Mouse (Mus musculus) heart, embryonic 16.5 days (tissue): Measurements from ENCODE around the gene Fhdc1. TPM values are rescaled to one million over a fixed set of nuclear protein-coding genes. Genes with fewer than 3 reads are reported as not detected.
A peak's percentile ranks its signal among the peaks of the same experiment; 100 is the strongest.

ENCODE experiments used
- ATAC-seq: fragments of 200-750 bp; cut with Nextera tagmentation; replicated peaks from 2 replicates; pipeline ENCODE4 v1.8.0; 2017; ENCODE audit warnings: moderate number of reproducible peaks; ENCODE audit not compliant: insufficient read depth, low FRiP score; ENCODE audit errors: extremely low read depth
- H3K27ac ChIP-seq: fragments of 300-500 bp; sonication (generic); 2 replicates; pipeline ENCODE4 v1.5.1; 2014; ENCODE audit warnings: mild to moderate bottlenecking, low read length, control low read depth, moderate library complexity
- H3K27me3 ChIP-seq: fragments of 300-500 bp; sonication (generic); 2 replicates; pipeline ENCODE4 v1.6.1; 2014; ENCODE audit warnings: low read length, mixed read lengths; ENCODE audit not compliant: control insufficient read depth, insufficient read depth
- H3K36me3 ChIP-seq: fragments of 300-500 bp; sonication (generic); 2 replicates; pipeline ENCODE4 v1.6.1; 2014; ENCODE audit not compliant: control insufficient read depth, insufficient read depth
- H3K4me1 ChIP-seq: fragments of 300-500 bp; sonication (generic); 2 replicates; pipeline ENCODE4 v1.6.1; 2014; ENCODE audit warnings: low read length, mixed read lengths; ENCODE audit not compliant: control insufficient read depth, insufficient read depth
- H3K4me2 ChIP-seq: fragments of 300-500 bp; sonication (generic); 2 replicates; pipeline ENCODE4 v1.6.1; 2014; ENCODE audit warnings: low read depth, mild to moderate bottlenecking, control low read depth, low read length
- H3K4me3 ChIP-seq: fragments of 300-500 bp; sonication (generic); 2 replicates; pipeline ENCODE4 v1.5.1; 2014; ENCODE audit warnings: mild to moderate bottlenecking, control low read depth, low read length
- H3K9ac ChIP-seq: fragments of 300-500 bp; sonication (generic); 2 replicates; pipeline ENCODE4 v1.6.1; 2014; ENCODE audit warnings: low read length, control low read depth
- H3K9me3 ChIP-seq: fragments of 300-500 bp; sonication (generic); replicated peaks from 2 replicates; pipeline ENCODE4 v1.6.1; 2016; ENCODE audit warnings: low read length; ENCODE audit not compliant: control insufficient read depth
- WGBS: fragments of 180-500 bp; shearing (Covaris S2); extraction: QIAGEN DNeasy Blood & Tissue Kit; methylation state at CpG from one replicate; pipeline ENCODE4 v1.1.7; 2014; 5-methylcytosine and 5-hydroxymethylcytosine counted together
- polyA plus RNA-seq: library from polyadenylated mRNA; unstranded; fragments of >200 nt; fragmentation: Nextera tagmentation; extraction: Ambion mirVana; gene quantifications from 2 replicates; pipeline ENCODE4 v1.2.1, GENCODE M21; 2015

Fhdc1 gene
- polyA plus RNA-seq, 1 experiment from 2014 or later, result 1.7 TPM

DNA sequence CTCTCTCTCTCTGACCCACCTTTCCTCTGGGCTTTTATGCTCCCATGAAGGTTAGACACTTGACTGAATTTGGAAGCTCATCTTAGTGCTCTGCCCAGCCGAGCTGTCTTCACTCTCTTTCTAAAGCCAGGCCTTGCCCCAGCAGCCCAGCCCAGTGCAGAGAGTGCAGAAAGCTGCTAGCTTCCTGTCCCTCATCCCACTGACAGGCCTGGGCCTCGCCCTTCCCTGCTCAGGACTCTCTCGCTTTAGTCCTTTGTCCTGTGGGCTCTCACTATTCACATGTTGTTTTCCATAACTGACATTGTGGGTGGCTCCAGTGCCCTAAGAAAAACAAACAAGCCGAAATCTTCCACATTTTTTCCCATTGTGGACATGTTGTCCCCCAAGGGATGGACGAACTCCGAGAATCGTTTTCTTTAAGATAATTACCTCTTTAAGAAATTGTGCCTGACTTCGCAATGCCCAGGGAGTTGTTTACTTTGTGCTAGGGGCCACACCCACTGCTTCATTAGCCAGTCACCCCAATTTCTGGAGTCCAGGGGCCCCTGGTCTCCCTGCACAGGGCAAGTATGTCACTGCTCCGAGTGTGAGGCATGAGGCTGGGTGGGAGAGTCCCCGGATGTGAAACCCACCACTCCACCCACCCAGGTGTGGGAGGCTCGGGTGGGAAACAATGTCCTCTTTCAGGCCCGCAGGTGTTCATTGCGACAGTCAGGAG is 71.3 kb downstream of the Fhdc1 start:
- no peak overlapping the region for H3K9ac ChIP-seq
- no peak; the same call in 1 of the 2 replicates for ATAC-seq
- H3K4me3 ChIP-seq, result no peak overlapping the region
- no peak overlapping the region for H3K4me2 ChIP-seq
- H3K36me3 ChIP-seq, result no peaks in the 10 kb centered on the region
- no peaks in the 10 kb centered on the region for H3K27me3 ChIP-seq
- no peaks in the 10 kb centered on the region for H3K4me1 ChIP-seq
- no peaks in the 10 kb centered on the region for H3K9me3 ChIP-seq
- 64% methylated on average over 13 of the region's 13 CpGs for WGBS
- H3K27ac ChIP-seq, result no peak overlapping the region

DNA sequence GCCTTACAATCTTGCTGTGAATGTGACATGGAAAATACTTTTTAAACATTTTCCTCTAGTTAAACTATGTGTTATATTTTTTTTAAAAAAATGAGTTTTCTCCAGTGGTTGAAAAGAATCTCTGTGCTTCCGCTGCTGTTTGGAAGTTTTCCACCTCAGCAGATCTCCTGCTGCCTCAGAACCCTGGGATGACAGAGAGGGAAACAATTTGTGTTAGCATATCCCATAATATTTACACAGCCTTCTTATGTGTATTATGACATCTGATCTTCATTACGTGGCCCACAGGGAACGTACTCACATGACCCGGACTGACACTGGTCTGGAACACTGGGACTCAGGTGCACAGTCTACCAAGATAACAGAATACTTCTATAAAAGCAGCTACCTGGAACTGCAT is 74.7 kb downstream of the Fhdc1 start:
- H3K4me3 ChIP-seq, result no peak overlapping the region
- no peaks in the 10 kb centered on the region for H3K36me3 ChIP-seq
- no peak overlapping the region for H3K27ac ChIP-seq
- 83% methylated on average over 4 of the region's 4 CpGs for WGBS
- no peaks in the 10 kb centered on the region for H3K4me1 ChIP-seq
- no peaks in the 10 kb centered on the region for H3K27me3 ChIP-seq
- no peaks in the 10 kb centered on the region for H3K9me3 ChIP-seq
- no peak overlapping the region for H3K9ac ChIP-seq
- ATAC-seq, result no peak
- no peak overlapping the region for H3K4me2 ChIP-seq

DNA sequence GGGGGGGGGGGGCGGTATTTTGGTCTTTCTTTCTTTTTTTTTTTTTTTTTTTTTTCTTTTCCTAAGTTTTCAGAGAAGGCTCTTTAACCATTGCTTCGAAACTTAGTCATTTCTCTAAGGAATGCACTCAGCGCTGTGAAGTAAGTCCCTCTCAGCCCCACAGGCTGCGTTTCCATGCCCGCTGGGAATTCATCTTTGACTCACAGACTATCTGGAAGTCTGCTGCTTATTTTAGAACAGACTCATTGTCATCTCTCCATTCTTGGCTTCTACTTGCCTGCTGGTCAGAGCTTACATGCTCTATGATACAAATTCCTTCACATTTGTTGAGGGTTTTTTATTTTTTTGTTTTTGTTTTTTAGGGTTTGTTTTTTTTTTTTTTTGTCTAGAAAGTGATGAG is 76.8 kb downstream of the Fhdc1 start:
- H3K4me3 ChIP-seq, result no peak overlapping the region
- H3K27ac ChIP-seq, result no peak overlapping the region
- no peak for ATAC-seq
- H3K9me3 ChIP-seq, result no peaks in the 10 kb centered on the region
- no peaks in the 10 kb centered on the region for H3K27me3 ChIP-seq
- H3K4me1 ChIP-seq, result peaks cover 4% of the 10 kb centered on the region
- no peak overlapping the region for H3K9ac ChIP-seq
- 19% methylated on average over 5 of the region's 5 CpGs for WGBS
- no peaks in the 10 kb centered on the region for H3K36me3 ChIP-seq
- 0 out of 2 replicates have a peak overlapping the region, but pooled peaks have one; percentile 27 for H3K4me2 ChIP-seq

DNA sequence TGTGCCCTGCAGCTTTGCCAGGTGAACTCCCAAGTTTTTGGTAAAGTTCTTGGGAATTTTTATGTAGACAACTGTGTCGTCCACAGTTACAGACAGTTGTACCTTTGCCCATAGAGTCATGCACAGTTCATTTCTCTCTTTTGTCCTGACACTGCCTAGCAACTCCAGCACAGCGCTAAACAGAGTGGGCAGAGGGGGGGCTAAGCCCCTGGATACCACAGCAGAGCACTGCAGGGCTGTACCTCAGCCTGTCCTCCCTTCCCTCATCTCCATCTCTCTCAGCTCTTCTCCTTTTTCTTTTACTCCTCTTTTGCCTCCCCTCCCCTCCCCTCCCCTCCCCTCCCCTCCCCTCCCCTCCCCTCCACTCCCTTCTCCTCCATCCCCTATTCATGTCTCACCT is 77.5 kb downstream of the Fhdc1 start:
- Histone ChIP-seq H3K27ac (no peak overlapping the region), H3K36me3 (no peaks in the 10 kb centered on the region), H3K4me1 (peaks cover 4% of the 10 kb centered on the region), H3K4me2 (no peak overlapping the region), H3K4me3 (no peak overlapping the region), H3K9ac (no peak overlapping the region), H3K27me3 (no peaks in the 10 kb centered on the region), H3K9me3 (no peaks in the 10 kb centered on the region)
- WGBS, result 45% methylated on average over 2 of the region's 2 CpGs
- ATAC-seq, result no peak

DNA sequence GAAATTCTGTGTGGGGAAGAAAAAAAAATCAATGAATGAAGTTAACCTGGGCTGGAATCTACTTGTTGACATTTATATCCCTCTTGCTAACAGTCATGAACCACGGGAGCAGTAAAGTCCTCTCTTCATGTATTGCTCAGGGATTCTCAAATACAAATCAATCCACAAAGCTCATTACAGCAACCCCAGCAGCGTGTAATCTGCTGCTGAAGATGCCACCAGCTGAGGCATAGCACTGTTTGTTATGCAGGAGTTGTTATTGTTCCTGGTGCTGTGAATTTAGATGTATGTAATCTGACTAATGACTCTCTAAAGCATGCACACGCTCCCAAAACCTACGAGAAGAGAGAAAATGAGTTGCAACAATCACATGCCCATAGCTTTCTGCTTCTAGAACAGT is 82.3 kb downstream of the Fhdc1 start:
- no peak for ATAC-seq
- H3K4me1 ChIP-seq, result peaks cover 4% of the 10 kb centered on the region
- 72% methylated on average over 4 of the region's 4 CpGs for WGBS

DNA sequence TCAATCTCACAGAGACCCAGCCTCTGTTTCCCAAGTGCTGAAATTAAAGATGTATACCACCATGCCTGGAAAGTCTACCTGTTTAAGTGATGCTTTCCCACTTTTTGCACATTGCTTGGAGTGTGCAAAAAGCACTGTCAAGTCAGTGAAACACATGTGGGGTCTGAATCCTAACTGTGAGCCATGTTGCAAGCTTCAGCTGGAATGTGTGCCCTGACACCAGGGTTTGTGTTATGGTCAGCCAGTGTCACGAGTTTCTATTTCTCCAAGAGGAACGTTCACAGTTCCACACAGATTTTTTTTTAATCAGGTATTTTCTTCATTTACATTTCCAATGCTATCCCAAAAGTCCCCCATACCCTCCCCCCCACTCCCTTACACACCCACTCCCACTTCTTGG is 84.0 kb downstream of the Fhdc1 start:
- Histone ChIP-seq H3K27ac (no peak overlapping the region), H3K27me3 (no peaks in the 10 kb centered on the region), H3K9me3 (no peaks in the 10 kb centered on the region; the same call in 1 of the 2 replicates), H3K9ac (no peak overlapping the region), H3K4me2 (no peak overlapping the region), H3K4me1 (peaks cover 4% of the 10 kb centered on the region), H3K4me3 (no peak overlapping the region), H3K36me3 (no peaks in the 10 kb centered on the region)
- no peak for ATAC-seq
- WGBS, result 69% methylated on average over 2 of the region's 2 CpGs

More for the DNA sequence above, 82.3 kb downstream of the Fhdc1 start:
- Histone ChIP-seq H3K9me3 (no peaks in the 10 kb centered on the region), H3K27ac (no peak overlapping the region), H3K9ac (no peak overlapping the region), H3K27me3 (no peaks in the 10 kb centered on the region), H3K4me3 (no peak overlapping the region), H3K4me2 (no peak overlapping the region), H3K36me3 (no peaks in the 10 kb centered on the region)

DNA sequence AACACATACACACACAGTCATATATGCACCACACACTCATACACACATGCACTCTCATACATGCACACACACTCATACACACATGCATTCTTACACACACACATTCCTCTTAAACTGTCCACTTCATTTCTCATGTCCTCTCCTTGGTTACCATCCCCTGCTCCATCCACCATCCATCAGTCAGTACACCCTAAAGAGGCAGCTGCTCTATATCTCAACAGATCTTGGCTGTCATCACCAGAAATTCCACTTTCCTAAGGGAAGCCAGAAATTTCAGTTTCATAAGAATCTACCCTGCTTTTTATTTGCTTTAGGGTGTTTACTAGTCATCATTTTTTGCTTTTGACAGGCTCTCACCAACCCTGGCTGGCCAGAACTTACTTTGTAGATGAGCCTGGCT is 84.4 kb downstream of the Fhdc1 start:
- Histone ChIP-seq H3K9ac (no peak overlapping the region), H3K4me2 (no peak overlapping the region), H3K4me1 (peaks cover 4% of the 10 kb centered on the region), H3K4me3 (no peak overlapping the region), H3K27me3 (no peaks in the 10 kb centered on the region), H3K36me3 (no peaks in the 10 kb centered on the region), H3K9me3 (no peaks in the 10 kb centered on the region; the same call in 1 of the 2 replicates), H3K27ac (no peak overlapping the region)
- no peak for ATAC-seq

DNA sequence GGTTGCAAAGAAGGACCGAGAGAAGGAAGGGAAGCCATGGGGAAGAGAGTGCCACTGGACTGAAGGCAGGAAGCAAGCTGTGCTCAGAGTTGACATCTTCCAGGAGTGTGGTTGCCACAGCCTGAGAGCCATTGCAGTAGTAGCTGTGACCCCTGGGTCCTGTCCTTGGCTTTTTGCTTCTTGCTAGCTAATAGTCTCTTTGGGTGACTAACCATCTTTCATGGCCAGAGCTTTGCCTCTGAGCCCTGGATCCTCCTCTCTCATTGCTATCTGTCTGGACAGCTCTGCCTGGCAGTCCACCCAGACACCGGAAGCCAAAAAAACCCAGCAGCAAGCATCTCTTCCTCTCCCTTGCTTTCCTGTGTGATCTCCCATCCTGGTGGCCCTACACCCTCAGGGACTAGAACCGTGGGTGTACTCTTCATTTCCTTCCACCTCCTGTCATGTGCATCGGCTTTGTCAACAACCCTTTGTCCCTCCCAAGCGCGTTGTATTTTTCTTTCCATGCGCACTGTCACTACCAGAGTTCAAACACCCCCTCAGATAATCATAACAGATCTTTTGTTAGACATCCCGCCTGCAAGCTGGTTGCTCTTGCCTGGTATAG is 85.3 kb downstream of the Fhdc1 start:
- ATAC-seq, result no peak
- Histone ChIP-seq H3K4me2 (no peak overlapping the region), H3K4me3 (no peak overlapping the region), H3K36me3 (no peaks in the 10 kb centered on the region), H3K9me3 (no peaks in the 10 kb centered on the region; the same call in 1 of the 2 replicates), H3K4me1 (peaks cover 4% of the 10 kb centered on the region), H3K27ac (no peak overlapping the region), H3K9ac (no peak overlapping the region), H3K27me3 (no peaks in the 10 kb centered on the region)
- WGBS, result 71% methylated on average over 8 of the region's 8 CpGs
